Mouse (Mus musculus) hindbrain, embryonic 11.5 days (tissue): ENCODE measurements around the gene Bdp1. TPM values are rescaled to one million over a fixed set of nuclear protein-coding genes. Genes with fewer than 3 reads are reported as not detected.

Experiments
- ATAC-seq: fragments of 200-750 bp; cut with Nextera tagmentation; 2 replicates; pipeline ENCODE4 v1.8.0; 2017; ENCODE audit warnings: mild to moderate bottlenecking, moderate TSS enrichment, moderate library complexity; ENCODE audit not compliant: low FRiP score
- DNase-seq: peaks from one replicate; pipeline ENCODE4 v3.0.0-alpha.2; 2015; ENCODE audit warnings: low spot score
- H3K27ac ChIP-seq: fragments of 300-500 bp; sonication (generic); 2 replicates; pipeline ENCODE4 v1.5.1; 2014; ENCODE audit warnings: mild to moderate bottlenecking, low read depth, low read length
- H3K27me3 ChIP-seq: fragments of 300-500 bp; sonication (generic); 2 replicates; pipeline ENCODE4 v1.6.1; 2014; ENCODE audit warnings: mild to moderate bottlenecking, low read length, moderate library complexity, mixed read lengths; ENCODE audit not compliant: control insufficient read depth, insufficient read depth
- H3K36me3 ChIP-seq: fragments of 300-500 bp; sonication (generic); 2 replicates; pipeline ENCODE4 v1.6.1; 2014; ENCODE audit warnings: mild to moderate bottlenecking, low read length, moderate library complexity, mixed read lengths; ENCODE audit not compliant: control insufficient read depth, insufficient read depth
- H3K4me1 ChIP-seq: fragments of 300-500 bp; sonication (generic); replicated peaks from 2 replicates; pipeline ENCODE4 v1.6.1; 2014; ENCODE audit warnings: low read length, mixed read lengths; ENCODE audit not compliant: control insufficient read depth, insufficient read depth
- H3K4me2 ChIP-seq: fragments of 300-500 bp; sonication (generic); replicated peaks from 2 replicates; pipeline ENCODE4 v1.6.1; 2014; ENCODE audit warnings: mild to moderate bottlenecking, low read depth, low read length
- H3K4me3 ChIP-seq: fragments of 300-500 bp; sonication (generic); 2 replicates; pipeline ENCODE4 v1.5.1; 2014; ENCODE audit warnings: low read depth, low read length
- H3K9ac ChIP-seq: fragments of 300-500 bp; sonication (generic); 2 replicates; pipeline ENCODE4 v1.6.1; 2014; ENCODE audit warnings: low read depth, low read length
- H3K9me3 ChIP-seq: fragments of 300-500 bp; sonication (generic); 2 replicates; pipeline ENCODE4 v1.6.1; 2016; ENCODE audit warnings: low read length; ENCODE audit not compliant: control insufficient read depth
- WGBS: fragments of 180-500 bp; shearing (Covaris S2); extraction: QIAGEN DNeasy Blood & Tissue Kit; methylation state at CpG from one replicate; pipeline ENCODE4 v1.1.7; 2014; 5-methylcytosine and 5-hydroxymethylcytosine counted together
- polyA plus RNA-seq: library from polyadenylated mRNA; unstranded; fragments of >200 nt; fragmentation: Nextera tagmentation; extraction: Ambion mirVana; gene quantifications from 2 replicates; pipeline ENCODE4 v1.2.1, GENCODE M21; 2014

The Bdp1 gene
- 23.0 and 31.6 TPM in 2 replicates for polyA plus RNA-seq

GRCm38 (mm10) chr13:100103748-100104254, at the start of gene Bdp1:
Gene Bdp1 (minus strand): TSS chr13:100104070.
- H3K27me3 ChIP-seq, result no peaks in the 10 kb centered on the region
- no peaks in the 10 kb centered on the region for H3K36me3 ChIP-seq
- no peaks in the 10 kb centered on the region for H3K9me3 ChIP-seq
- H3K9ac ChIP-seq, result peak within 1 kb of the TSS; percentile 90
- H3K4me1 ChIP-seq, result no peaks in the 10 kb centered on the region
- H3K4me2 ChIP-seq, result peak within 1 kb of the TSS; percentile 55
- H3K27ac ChIP-seq, result peak within 1 kb of the TSS; percentile 77
- peak; percentile 73 for ATAC-seq
- WGBS, result 0% methylated on average over 44 of the region's 44 CpGs
- peak within 1 kb of the TSS; percentile 72 for H3K4me3 ChIP-seq
- DNase-seq, result peak; percentile 98

- Histone ChIP-seq H3K27me3 (no peaks in the 10 kb centered on the region), H3K4me2 (no peak overlapping the region), H3K4me3 (no peak overlapping the region), H3K4me1 (no peaks in the 10 kb centered on the region), H3K9ac (no peak overlapping the region), H3K36me3 (no peaks in the 10 kb centered on the region), H3K9me3 (no peaks in the 10 kb centered on the region), H3K27ac (no peak overlapping the region)
- WGBS, result 69% methylated on average over 1 of the region's 1 CpGs
- no peak for DNase-seq
- ATAC-seq, result no peak
Observed at GRCm38 (mm10) chr13:100152659-100153058, 48.8 kb upstream of the Bdp1 start.

GRCm38 (mm10) chr13:100141646-100142314, 37.9 kb upstream of the Bdp1 start:
- H3K27me3 ChIP-seq, result no peaks in the 10 kb centered on the region
- H3K4me2 ChIP-seq, result no peak overlapping the region
- H3K4me3 ChIP-seq, result no peak overlapping the region
- H3K36me3 ChIP-seq, result peaks cover 11% of the 10 kb centered on the region; the same call in 1 of the 2 replicates
- no peaks in the 10 kb centered on the region for H3K9me3 ChIP-seq
- H3K9ac ChIP-seq, result no peak overlapping the region
- no peak for ATAC-seq
- H3K4me1 ChIP-seq, result no peaks in the 10 kb centered on the region
- no peak for DNase-seq
- no peak overlapping the region for H3K27ac ChIP-seq
- WGBS, result 82% methylated on average over 8 of the region's 8 CpGs

GRCm38 (mm10) chr13:100125258-100125643, 21.4 kb upstream of the Bdp1 start:
- Histone ChIP-seq H3K9ac (peak overlapping the region; percentile 74), H3K4me3 (peak overlapping the region; percentile 74), H3K27me3 (no peaks in the 10 kb centered on the region), H3K27ac (no peak overlapping the region), H3K9me3 (no peaks in the 10 kb centered on the region), H3K4me2 (peak overlapping the region; percentile 56), H3K4me1 (no peaks in the 10 kb centered on the region; the same call in 1 of the 2 replicates), H3K36me3 (peaks cover 2% of the 10 kb centered on the region; the same call in 1 of the 2 replicates)
- ATAC-seq (peak; percentile 41; the same call in 1 of the 2 replicates), DNase-seq (no peak)
- 6% methylated on average over 10 of the region's 10 CpGs for WGBS

- Histone ChIP-seq H3K27ac (no peak within 1 kb of the TSS), H3K36me3 (peaks cover 2% of the 10 kb centered on the region; the same call in 1 of the 2 replicates), H3K4me2 (peak within 1 kb of the TSS; percentile 56), H3K4me3 (peak within 1 kb of the TSS; percentile 74), H3K9me3 (no peaks in the 10 kb centered on the region), H3K4me1 (no peaks in the 10 kb centered on the region; the same call in 1 of the 2 replicates), H3K27me3 (no peaks in the 10 kb centered on the region), H3K9ac (peak within 1 kb of the TSS; percentile 74)
- DNase-seq (peak; percentile 94), ATAC-seq (peak; percentile 96)
- 4% methylated on average over 42 of the region's 42 CpGs for WGBS
Observed at GRCm38 (mm10) chr13:100124423-100125257, 20.8 kb upstream of the Bdp1 start, which contains the start of gene Smn1. Gene Smn1 (plus strand): TSS chr13:100124852.

- WGBS, result 87% methylated on average over 3 of the region's 3 CpGs
- peak; percentile 37; the same call in 1 of the 2 replicates for ATAC-seq
- H3K36me3 ChIP-seq, result peaks cover 2% of the 10 kb centered on the region; the same call in 1 of the 2 replicates
Observed at GRCm38 (mm10) chr13:100123970-100124369, 20.1 kb upstream of the Bdp1 start.

GRCm38 (mm10) chr13:100112218-100112972, 8.5 kb upstream of the Bdp1 start:
- DNase-seq (peak; percentile 36), ATAC-seq (no peak)
- no peak overlapping the region for H3K4me2 ChIP-seq
- 48% methylated on average over 5 of the region's 5 CpGs for WGBS
- H3K36me3 ChIP-seq, result no peaks in the 10 kb centered on the region
- H3K9ac ChIP-seq, result no peak overlapping the region
- no peak overlapping the region for H3K4me3 ChIP-seq
- H3K9me3 ChIP-seq, result no peaks in the 10 kb centered on the region
- H3K4me1 ChIP-seq, result 0 out of 2 replicates have a peak, but pooled peaks cover 2% of the 10 kb centered on the region
- H3K27ac ChIP-seq, result no peak overlapping the region
- H3K27me3 ChIP-seq, result no peaks in the 10 kb centered on the region

More at GRCm38 (mm10) chr13:100123970-100124369, 20.1 kb upstream of the Bdp1 start:
- no peaks in the 10 kb centered on the region for H3K9me3 ChIP-seq
- no peak overlapping the region for H3K27ac ChIP-seq
- DNase-seq, result no peak
- H3K4me2 ChIP-seq, result peak overlapping the region; percentile 56
- H3K4me1 ChIP-seq, result no peaks in the 10 kb centered on the region; the same call in 1 of the 2 replicates
- no peaks in the 10 kb centered on the region for H3K27me3 ChIP-seq
- peak overlapping the region; percentile 74 for H3K9ac ChIP-seq
- H3K4me3 ChIP-seq, result peak overlapping the region; percentile 74
